Mouse (Mus musculus) intestine, embryonic 14.5 days (tissue): ENCODE measurements around the gene Nek1. TPM values are rescaled to one million over a fixed set of nuclear protein-coding genes. Genes with fewer than 3 reads are reported as not detected.
A peak's percentile ranks its signal among the peaks of the same experiment; 100 is the strongest.

Experiments
- ATAC-seq: fragments of 200-750 bp; cut with Nextera tagmentation; replicated peaks from 2 replicates; pipeline ENCODE4 v1.8.0; 2017; ENCODE audit warnings: low read depth, moderate number of reproducible peaks, moderate TSS enrichment, moderate library complexity; ENCODE audit not compliant: low FRiP score, low TSS enrichment
- DNase-seq: peaks from one replicate; pipeline ENCODE4 v3.0.0-alpha.2; 2018; ENCODE audit warnings: low spot score
- H3K27ac ChIP-seq: fragments of 300-500 bp; sonication (generic); 2 replicates; pipeline ENCODE4 v1.5.1; 2014; ENCODE audit warnings: low read depth, mild to moderate bottlenecking, control low read depth
- H3K27me3 ChIP-seq: fragments of 300-500 bp; sonication (generic); replicated peaks from 2 replicates; pipeline ENCODE4 v1.6.1; 2014; ENCODE audit warnings: low read length, control low read depth; ENCODE audit not compliant: control insufficient read depth, insufficient read depth
- H3K36me3 ChIP-seq: fragments of 300-500 bp; sonication (generic); 2 replicates; pipeline ENCODE4 v1.6.1; 2014; ENCODE audit warnings: low read length, control low read depth; ENCODE audit not compliant: control insufficient read depth, insufficient read depth
- H3K4me1 ChIP-seq: fragments of 300-500 bp; sonication (generic); replicated peaks from 2 replicates; pipeline ENCODE4 v1.6.1; 2014; ENCODE audit warnings: low read length, control low read depth, mixed read lengths; ENCODE audit not compliant: control insufficient read depth, insufficient read depth
- H3K4me2 ChIP-seq: fragments of 300-500 bp; sonication (generic); 2 replicates; pipeline ENCODE4 v1.6.1; 2014; ENCODE audit warnings: low read length
- H3K4me3 ChIP-seq: fragments of 300-500 bp; sonication (generic); 2 replicates; pipeline ENCODE4 v1.5.1; 2014; ENCODE audit warnings: low read depth, low read length, control low read depth, mixed read lengths
- H3K9ac ChIP-seq: fragments of 300-500 bp; sonication (generic); 2 replicates; pipeline ENCODE4 v1.6.1; 2014; ENCODE audit warnings: mild to moderate bottlenecking, low read length
- H3K9me3 ChIP-seq: fragments of 300-500 bp; sonication (generic); 2 replicates; pipeline ENCODE4 v1.6.1; 2016; ENCODE audit warnings: low read length, control low read depth; ENCODE audit not compliant: control insufficient read depth
- WGBS: fragments of 180-500 bp; shearing (Covaris S2); extraction: QIAGEN DNeasy Blood & Tissue Kit; methylation state at CpG from one replicate; pipeline ENCODE4 v1.1.7; 2014; 5-methylcytosine and 5-hydroxymethylcytosine counted together
- polyA plus RNA-seq: library from polyadenylated mRNA; unstranded; fragments of >200 nt; fragmentation: Nextera tagmentation; extraction: Ambion mirVana; gene quantifications from 2 replicates; pipeline ENCODE4 v1.2.1, GENCODE M21; 2014

The Nek1 gene
- polyA plus RNA-seq, 1 experiment from 2014 or later = 19.5 TPM

- no peak for DNase-seq
- H3K36me3 ChIP-seq = no peaks in the 10 kb centered on the region
- 0 out of 2 replicates have a peak, but pooled peaks cover 6% of the 10 kb centered on the region for H3K9me3 ChIP-seq
- H3K4me3 ChIP-seq = no peak overlapping the region
- WGBS = 76% methylated on average over 3 of the region's 3 CpGs
- H3K9ac ChIP-seq = no peak overlapping the region
- H3K27me3 ChIP-seq = no peaks in the 10 kb centered on the region
- ATAC-seq = no peak
- H3K27ac ChIP-seq = no peak overlapping the region
- peaks cover 8% of the 10 kb centered on the region; the same call in 1 of the 2 replicates for H3K4me1 ChIP-seq
- no peak overlapping the region for H3K4me2 ChIP-seq
Observed at GRCm38 (mm10) chr8:60996468-60996867, 3.5 kb downstream of the Nek1 start.

- Histone ChIP-seq H3K9me3 (no peaks in the 10 kb centered on the region), H3K27ac (no peak overlapping the region), H3K4me1 (no peaks in the 10 kb centered on the region), H3K36me3 (no peaks in the 10 kb centered on the region; the same call in 1 of the 2 replicates), H3K4me3 (no peak overlapping the region), H3K9ac (no peak overlapping the region), H3K4me2 (no peak overlapping the region), H3K27me3 (no peaks in the 10 kb centered on the region)
- DNase-seq = peak; percentile 66
- no peak for ATAC-seq
Observed at GRCm38 (mm10) chr8:61041951-61042350, 49.0 kb downstream of the Nek1 start.

GRCm38 (mm10) chr8:61043874-61044273, 50.9 kb downstream of the Nek1 start:
- Histone ChIP-seq H3K4me1 (no peaks in the 10 kb centered on the region), H3K36me3 (no peaks in the 10 kb centered on the region; the same call in 1 of the 2 replicates), H3K9me3 (no peaks in the 10 kb centered on the region), H3K27me3 (no peaks in the 10 kb centered on the region), H3K27ac (no peak overlapping the region), H3K4me2 (no peak overlapping the region), H3K9ac (no peak overlapping the region), H3K4me3 (no peak overlapping the region)
- DNase-seq = no peak
- no peak for ATAC-seq
- WGBS = 78% methylated on average over 4 of the region's 4 CpGs

GRCm38 (mm10) chr8:61046816-61047215, 53.8 kb downstream of the Nek1 start:
- DNase-seq = no peak
- no peak for ATAC-seq
- Histone ChIP-seq H3K36me3 (peaks cover 8% of the 10 kb centered on the region), H3K4me3 (no peak overlapping the region), H3K4me2 (no peak overlapping the region), H3K9ac (no peak overlapping the region), H3K9me3 (no peaks in the 10 kb centered on the region), H3K27ac (no peak overlapping the region), H3K27me3 (no peaks in the 10 kb centered on the region), H3K4me1 (no peaks in the 10 kb centered on the region)
- WGBS = 84% methylated on average over 1 of the region's 1 CpGs

GRCm38 (mm10) chr8:61053017-61053416, 60.0 kb downstream of the Nek1 start:
- no peaks in the 10 kb centered on the region for H3K4me1 ChIP-seq
- 97% methylated on average over 1 of the region's 1 CpGs for WGBS

GRCm38 (mm10) chr8:61054313-61054712, 61.3 kb downstream of the Nek1 start:
- Histone ChIP-seq H3K36me3 (peaks cover 17% of the 10 kb centered on the region), H3K27me3 (no peaks in the 10 kb centered on the region), H3K9ac (no peak overlapping the region), H3K27ac (no peak overlapping the region), H3K9me3 (no peaks in the 10 kb centered on the region), H3K4me1 (no peaks in the 10 kb centered on the region), H3K4me3 (no peak overlapping the region), H3K4me2 (no peak overlapping the region)
- 91% methylated on average over 5 of the region's 5 CpGs for WGBS
- DNase-seq (no peak), ATAC-seq (no peak)

More at GRCm38 (mm10) chr8:61053017-61053416, 60.0 kb downstream of the Nek1 start:
- Histone ChIP-seq H3K9ac (no peak overlapping the region), H3K27me3 (no peaks in the 10 kb centered on the region), H3K9me3 (no peaks in the 10 kb centered on the region), H3K4me2 (no peak overlapping the region), H3K4me3 (no peak overlapping the region), H3K27ac (no peak overlapping the region), H3K36me3 (peaks cover 17% of the 10 kb centered on the region)
- no peak for ATAC-seq
- no peak for DNase-seq

GRCm38 (mm10) chr8:61056997-61057396, 64.0 kb downstream of the Nek1 start:
- Histone ChIP-seq H3K36me3 (peaks cover 7% of the 10 kb centered on the region; the same call in 1 of the 2 replicates), H3K4me3 (no peak overlapping the region), H3K4me1 (no peaks in the 10 kb centered on the region), H3K9me3 (no peaks in the 10 kb centered on the region), H3K9ac (no peak overlapping the region), H3K27me3 (no peaks in the 10 kb centered on the region), H3K27ac (no peak overlapping the region), H3K4me2 (no peak overlapping the region)
- ATAC-seq = no peak
- 73% methylated on average over 3 of the region's 3 CpGs for WGBS
- no peak for DNase-seq

GRCm38 (mm10) chr8:61059143-61059542, 66.1 kb downstream of the Nek1 start:
- no peak overlapping the region for H3K9ac ChIP-seq
- H3K4me3 ChIP-seq = no peak overlapping the region
- DNase-seq (no peak), ATAC-seq (no peak)
- no peak overlapping the region for H3K27ac ChIP-seq
- peaks cover 5% of the 10 kb centered on the region for H3K36me3 ChIP-seq
- no peak overlapping the region for H3K4me2 ChIP-seq
- H3K27me3 ChIP-seq = no peaks in the 10 kb centered on the region
- H3K9me3 ChIP-seq = no peaks in the 10 kb centered on the region
- H3K4me1 ChIP-seq = no peaks in the 10 kb centered on the region

- H3K9ac ChIP-seq = no peak overlapping the region
- H3K36me3 ChIP-seq = peaks cover 5% of the 10 kb centered on the region
- no peak overlapping the region for H3K27ac ChIP-seq
- no peak overlapping the region for H3K4me3 ChIP-seq
- no peaks in the 10 kb centered on the region for H3K27me3 ChIP-seq
- ATAC-seq (no peak), DNase-seq (no peak)
- 69% methylated on average over 7 of the region's 7 CpGs for WGBS
- H3K4me2 ChIP-seq = no peak overlapping the region
- H3K9me3 ChIP-seq = no peaks in the 10 kb centered on the region
- no peaks in the 10 kb centered on the region for H3K4me1 ChIP-seq
Observed at GRCm38 (mm10) chr8:61060412-61060811, 67.4 kb downstream of the Nek1 start.
